Mouse (Mus musculus) spleen, adult 2 months (tissue): ENCODE data around the gene Msrb1.

Experiments
- CTCF ChIP-seq: fragments of 200-500 bp; IDR thresholded peaks from 2 replicates; pipeline ENCODE4 v1.5.1; 2011; ENCODE audit warnings: mild to moderate bottlenecking, inconsistent platforms; ENCODE audit not compliant: insufficient read depth, insufficient read length, insufficient replicate concordance; ENCODE audit errors: extremely low read depth
- POLR2A ChIP-seq: fragments of 200-500 bp; IDR thresholded peaks from 2 replicates; pipeline ENCODE4 v1.6.1; 2011; ENCODE audit warnings: low read depth, low read length, inconsistent platforms

DNA sequence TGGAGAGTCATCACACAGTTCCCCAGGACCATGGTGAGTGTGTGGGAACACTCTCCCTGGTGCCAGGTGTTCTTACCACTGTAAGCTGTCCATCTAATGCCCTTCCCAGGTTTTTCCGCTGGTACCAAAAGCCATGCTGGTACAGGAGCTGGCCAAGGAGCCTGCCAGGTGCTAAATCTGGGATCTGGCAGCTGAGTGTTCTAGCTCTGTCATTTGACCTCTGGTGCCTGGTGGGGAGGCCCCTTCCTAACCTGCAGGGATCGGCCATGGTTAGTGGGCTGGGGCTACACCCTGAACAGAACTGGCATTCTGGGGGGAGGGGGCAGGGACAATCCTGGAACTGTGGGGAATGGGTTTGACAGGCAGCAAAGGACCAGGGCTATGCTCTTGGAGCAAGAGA lies 8.8 kb upstream of the Msrb1 start, which contains the start of gene Rpl3l:
- TF ChIP-seq CTCF (no peak), POLR2A (no peak)
